8 mouse cellular contexts compared by ENCODE assay signal in the genomic region with DNA sequence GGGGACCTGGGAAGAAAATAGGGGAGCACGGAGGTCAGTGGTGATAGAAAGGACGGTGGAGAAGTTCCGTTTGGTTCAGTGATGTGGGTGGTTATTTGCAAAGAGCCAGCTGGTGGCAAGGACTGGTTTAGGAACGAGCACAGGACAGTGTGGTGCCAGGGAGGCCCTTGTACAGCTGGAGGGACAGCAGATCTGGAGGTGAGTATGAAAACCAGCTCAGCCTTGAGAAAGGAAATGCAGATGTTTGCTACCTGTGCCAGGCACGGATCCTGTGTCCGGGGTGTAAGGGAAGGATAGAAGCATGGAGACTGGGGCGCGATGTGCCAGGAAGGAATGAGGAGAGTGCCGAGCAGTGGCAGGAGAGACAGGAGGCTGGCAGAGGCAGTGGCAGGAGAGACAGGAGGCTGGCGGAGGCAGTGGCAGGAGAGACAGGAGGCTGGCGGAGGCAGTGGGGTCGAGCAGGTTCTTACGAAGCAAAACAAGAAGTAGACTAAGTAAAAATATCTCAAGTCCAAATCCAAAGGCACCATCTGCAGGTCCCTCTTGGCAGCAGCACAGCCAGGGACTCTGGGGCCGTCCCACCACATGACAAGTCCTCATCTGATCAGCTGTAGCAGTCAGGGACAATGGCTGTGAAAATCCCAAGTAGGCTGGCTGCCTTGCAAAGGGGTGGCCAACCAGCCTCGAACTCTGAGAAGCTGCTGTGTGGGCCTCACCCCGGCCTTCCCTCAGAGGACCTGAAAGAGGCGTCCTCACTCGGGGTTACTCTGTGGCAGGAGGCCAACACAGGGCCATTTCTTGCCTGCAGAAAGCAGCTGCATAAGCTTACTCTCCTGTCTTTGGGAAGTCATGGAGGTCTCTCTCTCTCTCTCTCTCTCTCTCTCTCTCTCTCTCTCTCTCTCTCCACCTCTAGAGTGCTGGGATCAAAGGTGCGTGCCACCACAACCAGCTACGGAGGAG. TPM values are rescaled to one million over a fixed set of nuclear protein-coding genes. Genes with fewer than 3 reads are reported as not detected.
DNase-seq lines count a peak whose midpoint lies in the region; ATAC-seq and TF ChIP-seq lines count a peak whose summit lies in the region.

No protein-coding gene starts in this region.

- H3K9ac ChIP-seq in kidney, embryonic 15.5 days = no peak overlapping the region
- no peak overlapping the region for H3K9ac ChIP-seq in hindbrain, postnatal 0 days (replicated peaks; ENCODE audit: low read length)
- no peak overlapping the region for H3K9ac ChIP-seq in midbrain, postnatal 0 days (replicated peaks; ENCODE audit: low read length, poor library complexity, severe bottlenecking)

- no peaks in the 10 kb centered on the region for H3K9me3 ChIP-seq in kidney, embryonic 15.5 days (replicated peaks)
- no peaks in the 10 kb centered on the region for H3K9me3 ChIP-seq in hindbrain, postnatal 0 days (ENCODE audit: low read length)
- H3K9me3 ChIP-seq in midbrain, postnatal 0 days (ENCODE audit: low read length) = no peaks in the 10 kb centered on the region

- H3K36me3 ChIP-seq in kidney, embryonic 15.5 days = no peaks in the 10 kb centered on the region
- no peaks in the 10 kb centered on the region for H3K36me3 ChIP-seq in kidney, adult 2 months (ENCODE audit: control insufficient read depth, insufficient read depth, low read length)
- H3K36me3 ChIP-seq in hindbrain, postnatal 0 days (ENCODE audit: insufficient read depth, low read length) = no peaks in the 10 kb centered on the region
- H3K36me3 ChIP-seq in midbrain, postnatal 0 days (ENCODE audit: insufficient read depth, low read length) = no peaks in the 10 kb centered on the region

- WGBS in kidney, embryonic 15.5 days = 52% methylated on average over 20 of the region's 20 CpGs
- 73% methylated on average over 20 of the region's 20 CpGs for WGBS in kidney, adult 2 months
- 36% methylated on average over 20 of the region's 20 CpGs for WGBS in hindbrain, postnatal 0 days
- WGBS in midbrain, postnatal 0 days = 38% methylated on average over 20 of the region's 20 CpGs

- no peaks in the 10 kb centered on the region for H3K27me3 ChIP-seq in kidney, embryonic 15.5 days
- no peaks in the 10 kb centered on the region for H3K27me3 ChIP-seq in kidney, adult 2 months (replicated peaks; ENCODE audit: control insufficient read depth, insufficient read depth, low read length)
- no peaks in the 10 kb centered on the region for H3K27me3 ChIP-seq in hindbrain, postnatal 0 days (ENCODE audit: insufficient read depth, low read length)
- no peaks in the 10 kb centered on the region for H3K27me3 ChIP-seq in midbrain, postnatal 0 days (ENCODE audit: insufficient read depth, low read length)

- H3K4me2 ChIP-seq in kidney, embryonic 15.5 days = peak overlapping the region; percentile 61
- H3K4me2 ChIP-seq in hindbrain, postnatal 0 days (ENCODE audit: low read depth, low read length) = peak overlapping the region; percentile 50
- peak overlapping the region; percentile 40 for H3K4me2 ChIP-seq in midbrain, postnatal 0 days (ENCODE audit: low read depth, low read length, poor library complexity, severe bottlenecking)

- no peak for DNase-seq in kidney, adult 2 months
- DNase-seq in brain, embryonic 14.5 days (ENCODE audit: low read depth) = peak; percentile 56
- DNase-seq in hindbrain, postnatal 0 days (ENCODE audit: low spot score) = no peak
- no peak for DNase-seq in midbrain, postnatal 0 days (ENCODE audit: low spot score)
- DNase-seq in cerebellum, adult 18-20 months = no peak
- no peak for DNase-seq in spleen, postnatal 4 days (ENCODE audit: low spot score in 2 of 2)
- no peak for DNase-seq in spleen, adult 18-20 months

- TF ChIP-seq POLR2A in kidney, adult 2 months (IDR thresholded peaks at IDR 0.05; ENCODE audit: low read depth, low read length) = no peak
- TF ChIP-seq POLR2A in brain, embryonic 14.5 days (IDR thresholded peaks at IDR 0.05; ENCODE audit: borderline replicate concordance, extremely low read depth, insufficient read depth, insufficient read length, poor library complexity, severe bottlenecking) = no peak

- H3K27ac ChIP-seq in kidney, embryonic 15.5 days = peak overlapping the region; percentile 90; the same call in 1 of the 2 replicates
- no peak overlapping the region for H3K27ac ChIP-seq in kidney, adult 2 months (ENCODE audit: insufficient read depth, low read depth, low read length)
- H3K27ac ChIP-seq in hindbrain, postnatal 0 days = no peak overlapping the region
- no peak overlapping the region for H3K27ac ChIP-seq in midbrain, postnatal 0 days (ENCODE audit: low read depth, low read length)

- H3K4me3 ChIP-seq in kidney, embryonic 15.5 days (replicated peaks) = peak overlapping the region; percentile 42; the same call in 1 of the 2 replicates
- H3K4me3 ChIP-seq in kidney, adult 2 months (ENCODE audit: insufficient read depth, low read depth, low read length) = no peak overlapping the region
- no peak overlapping the region for H3K4me3 ChIP-seq in hindbrain, postnatal 0 days (ENCODE audit: low read length)
- H3K4me3 ChIP-seq in midbrain, postnatal 0 days (ENCODE audit: low read depth, low read length) = no peak overlapping the region

- H3K4me1 ChIP-seq in kidney, embryonic 15.5 days = peaks cover 58% of the 10 kb centered on the region
- H3K4me1 ChIP-seq in kidney, adult 2 months (ENCODE audit: control insufficient read depth, insufficient read depth, low read length) = no peaks in the 10 kb centered on the region
- H3K4me1 ChIP-seq in hindbrain, postnatal 0 days (ENCODE audit: insufficient read depth, low read length) = peaks cover 6% of the 10 kb centered on the region
- no peaks in the 10 kb centered on the region for H3K4me1 ChIP-seq in midbrain, postnatal 0 days (ENCODE audit: insufficient read depth, low read length)

- no peak for ATAC-seq in kidney, embryonic 15.5 days (replicated peaks; ENCODE audit: low FRiP score)
- peak; percentile 16; the same call in 1 of the 2 replicates for ATAC-seq in hindbrain, postnatal 0 days
- no peak for ATAC-seq in midbrain, postnatal 0 days (ENCODE audit: low FRiP score)

- TF ChIP-seq CTCF in kidney, adult 2 months (conservative IDR thresholded peaks at IDR 0.05; ENCODE audit: insufficient read depth, insufficient read length, low read depth, low read length) = no peak
- no peak for TF ChIP-seq CTCF in brain, embryonic 14.5 days (IDR thresholded peaks at IDR 0.05; ENCODE audit: borderline replicate concordance, extremely low read depth, insufficient read depth, insufficient read length)
- TF ChIP-seq CTCF in hindbrain, postnatal 0 days (IDR thresholded peaks at IDR 0.05; ENCODE audit: low read depth) = no peak
- no peak for TF ChIP-seq CTCF in midbrain, postnatal 0 days (IDR thresholded peaks at IDR 0.05)

RNA-seq across cellular contexts. Expression of gene Ssr1, which starts 29.6 kb away (rescaled TPM):
- 129 and 142 TPM in 2 replicates for polyA plus RNA-seq in kidney, embryonic 15.5 days (2015; fragmentation: Nextera tagmentation; extraction: Ambion mirVana)
- 6.9 and 10.5 TPM in 2 replicates for polyA plus RNA-seq in kidney, adult 2 months (2012; rRNA removed)
- 16.7 and 23.9 TPM in 2 replicates for polyA plus RNA-seq in brain, embryonic 14.5 days (2012; rRNA removed)
- total RNA-seq in hindbrain, postnatal 0 days (2014; rRNA removed) = 23.3 and 32.6 TPM in 2 replicates
- polyA plus RNA-seq in hindbrain, postnatal 0 days (2015; fragmentation: Nextera tagmentation; extraction: Ambion mirVana) = 76.3 and 80.0 TPM in 2 replicates
- total RNA-seq in midbrain, postnatal 0 days (2014; rRNA removed) = 32.5 and 36.7 TPM in 2 replicates
- 66.9 and 71.0 TPM in 2 replicates for polyA plus RNA-seq in midbrain, postnatal 0 days (2015; fragmentation: Nextera tagmentation; extraction: Ambion mirVana)
